Mouse (Mus musculus) frontal cortex, postnatal 36 days (tissue): ENCODE measurements around the gene 4933412E24Rik.

Source experiments
- DNase-seq, 2 experiments: peaks; one replicate each; pipeline ENCODE4 v3.0.0; 2022; ENCODE audit warnings: low spot score in 2 of 2

Gene 4933412E24Rik

GRCm38 (mm10) chr15:60016513-60016912 lies at the start of gene 4933412E24Rik:
Gene 4933412E24Rik, minus strand, starts transcription at chr15:60016613.
- no peak for DNase-seq

GRCm38 (mm10) chr15:60030728-60031127 lies 14.3 kb upstream of the 4933412E24Rik start:
- no peak for DNase-seq

- no peak for DNase-seq
Measured at GRCm38 (mm10) chr15:60021256-60021655, 4.8 kb upstream of the 4933412E24Rik start.

- no peak for DNase-seq
Measured at GRCm38 (mm10) chr15:60010199-60010598, 6.2 kb downstream of the 4933412E24Rik start.

GRCm38 (mm10) chr15:60009610-60010009 lies 6.8 kb downstream of the 4933412E24Rik start:
- no peak for DNase-seq

DNA sequence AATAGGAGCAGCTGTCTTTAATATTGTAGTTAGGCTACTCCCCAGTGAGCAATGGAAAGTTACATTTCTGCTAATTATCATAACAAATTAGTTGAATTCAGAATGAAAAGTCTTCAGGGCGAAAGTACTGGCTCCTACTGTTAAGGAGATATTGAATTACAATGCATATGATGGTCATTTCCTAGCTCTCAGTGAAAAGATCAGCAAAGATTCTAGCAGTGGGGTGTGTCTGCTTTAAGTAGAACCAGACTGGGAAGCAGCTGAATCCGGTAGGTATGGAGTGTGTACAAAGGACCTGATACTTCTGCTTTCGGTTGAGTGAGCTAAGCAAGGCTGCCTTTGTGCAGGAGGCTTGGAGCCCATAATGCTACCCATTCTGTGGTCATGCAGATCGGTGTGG lies 32.6 kb downstream of the 4933412E24Rik start:
- no peak for DNase-seq

- no peak for DNase-seq
Measured at GRCm38 (mm10) chr15:59975310-59975709, 41.1 kb downstream of the 4933412E24Rik start.

GRCm38 (mm10) chr15:59974584-59974983 lies 41.8 kb downstream of the 4933412E24Rik start:
- DNase-seq = no peak

DNA sequence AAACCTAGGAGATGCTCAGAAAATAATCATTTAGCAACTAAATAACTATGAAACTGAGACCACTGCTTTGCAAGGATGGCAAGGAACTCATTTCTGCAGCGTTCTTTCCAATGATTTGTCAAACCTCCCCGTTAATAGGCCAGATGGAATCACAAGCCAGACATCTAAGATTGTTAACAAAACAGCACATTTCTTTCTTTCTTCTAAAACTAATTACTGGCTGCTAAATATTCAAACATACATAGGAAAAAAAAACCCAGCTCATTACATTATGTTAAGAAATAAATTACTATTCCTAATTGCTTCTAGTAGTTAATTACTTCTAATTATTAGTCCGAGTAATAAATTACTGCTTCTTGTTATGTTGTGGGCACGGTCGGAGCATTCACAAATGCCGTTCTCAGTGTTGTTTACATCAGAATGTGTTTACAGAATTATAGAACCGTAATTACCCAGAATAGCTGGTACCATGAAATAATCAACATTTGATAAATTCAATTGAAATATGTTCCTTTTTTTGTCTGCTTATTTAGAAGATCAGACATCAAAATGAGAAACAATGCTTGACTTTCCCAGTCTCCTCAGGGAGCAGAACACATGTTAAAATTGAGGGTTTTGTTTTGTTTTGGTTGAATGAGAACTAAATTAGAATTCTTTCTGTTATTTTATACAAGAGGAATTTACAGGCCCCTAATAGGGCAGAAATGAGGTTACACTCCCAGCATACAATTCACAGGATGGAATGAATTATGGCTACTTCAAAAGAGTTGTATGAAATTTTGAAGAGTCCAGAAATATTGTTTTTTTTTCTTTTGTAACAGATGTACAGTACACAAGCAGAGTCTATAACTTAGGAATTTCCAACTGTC lies 42.5 kb downstream of the 4933412E24Rik start:
- no peak for DNase-seq
